Mouse (Mus musculus) heart, postnatal 4 days (tissue): ENCODE measurements around the gene Cldn18. TPM values are rescaled to one million over a fixed set of nuclear protein-coding genes. Genes with fewer than 3 reads are reported as not detected.

Experiments used
- DNase-seq: peaks from one replicate; pipeline ENCODE4 v3.0.0; 2021
- total RNA-seq, 2 experiments: library from RNA; stranded (reverse); gene quantifications; 2 replicates each; pipeline ENCODE4 v1.2.3; 2021

The Cldn18 gene
- not detected for total RNA-seq

- DNase-seq, result no peak
These were observed at the start of gene Cldn18 for GRCm38 (mm10) chr9:99717134-99717533. TSS of gene Cldn18 (minus strand) at chr9:99717267.

GRCm38 (mm10) chr9:99763530-99763929 is 46.5 kb upstream of the Cldn18 start:
- DNase-seq, result no peak

- DNase-seq, result no peak
These were observed 33.2 kb upstream of the Cldn18 start for GRCm38 (mm10) chr9:99750272-99750671.

- DNase-seq, result no peak
These were observed 31.2 kb upstream of the Cldn18 start for GRCm38 (mm10) chr9:99748279-99748678.

- DNase-seq, result no peak
These were observed 30.7 kb upstream of the Cldn18 start for GRCm38 (mm10) chr9:99747731-99748130.

GRCm38 (mm10) chr9:99744548-99744947 is 27.5 kb upstream of the Cldn18 start:
- DNase-seq, result no peak

GRCm38 (mm10) chr9:99729943-99730646 is 13.0 kb upstream of the Cldn18 start:
- peak; percentile 71 for DNase-seq

- no peak for DNase-seq
These were observed 10.8 kb upstream of the Cldn18 start for GRCm38 (mm10) chr9:99727819-99728218.

- no peak for DNase-seq
These were observed 8.2 kb upstream of the Cldn18 start for GRCm38 (mm10) chr9:99725278-99725677.

GRCm38 (mm10) chr9:99720011-99720410 is 2.9 kb upstream of the Cldn18 start:
- DNase-seq, result no peak

GRCm38 (mm10) chr9:99710297-99710696 is 6.8 kb downstream of the Cldn18 start:
- DNase-seq, result no peak

GRCm38 (mm10) chr9:99709588-99710248 is 7.3 kb downstream of the Cldn18 start:
- DNase-seq, result no peak

GRCm38 (mm10) chr9:99707425-99708126 is 9.5 kb downstream of the Cldn18 start:
- DNase-seq, result no peak

GRCm38 (mm10) chr9:99706264-99706663 is 10.8 kb downstream of the Cldn18 start:
- no peak for DNase-seq

- no peak for DNase-seq
These were observed 13.4 kb downstream of the Cldn18 start for GRCm38 (mm10) chr9:99703711-99704110.

- DNase-seq, result no peak
These were observed 14.9 kb downstream of the Cldn18 start for GRCm38 (mm10) chr9:99702215-99702614.

- DNase-seq, result no peak
These were observed 15.9 kb downstream of the Cldn18 start for GRCm38 (mm10) chr9:99701187-99701586.

- no peak for DNase-seq
These were observed 17.2 kb downstream of the Cldn18 start for GRCm38 (mm10) chr9:99699752-99700389.

GRCm38 (mm10) chr9:99694961-99695360 is 22.1 kb downstream of the Cldn18 start:
- DNase-seq, result no peak

- no peak for DNase-seq
These were observed 26.7 kb downstream of the Cldn18 start for GRCm38 (mm10) chr9:99690386-99690785.

- no peak for DNase-seq
These were observed 27.3 kb downstream of the Cldn18 start for GRCm38 (mm10) chr9:99689796-99690195.

- DNase-seq, result no peak
These were observed 31.4 kb downstream of the Cldn18 start for GRCm38 (mm10) chr9:99685536-99686231.
